Mouse (Mus musculus): ENCODE data around the gene Ceacam14.

The Ceacam14 gene

GRCm38 (mm10) chr7:17812333-17812732 lies at the start of gene Ceacam14:
TSS of gene Ceacam14 (plus strand) at chr7:17812633.
- DNase-seq, result no peak
